Mouse (Mus musculus) spleen, adult 2 months (tissue): ENCODE data around the gene Noa1. TPM values are rescaled to one million over a fixed set of nuclear protein-coding genes. Genes with fewer than 3 reads are reported as not detected.

Source experiments
- DNase-seq, 2 experiments: peaks; one replicate each; pipeline versions ENCODE4 v3.0.0 to v3.0.0-alpha.2; 2012 to 2021; ENCODE audit warnings: low spot score in 2 of 2, low read depth in 1 of 2
- H3K27ac ChIP-seq: fragments of 200-500 bp; 2 replicates; pipeline ENCODE4 v1.5.1; 2012; ENCODE audit warnings: low read length, inconsistent platforms; ENCODE audit not compliant: insufficient read depth
- H3K27me3 ChIP-seq: fragments of 200-500 bp; 2 replicates; pipeline ENCODE4 v1.6.1; 2012; ENCODE audit warnings: mild to moderate bottlenecking, moderate library complexity, low read length, inconsistent platforms; ENCODE audit not compliant: control insufficient read depth, insufficient read depth
- H3K36me3 ChIP-seq: fragments of 200-500 bp; 2 replicates; pipeline ENCODE4 v1.6.1; 2012; ENCODE audit warnings: mild to moderate bottlenecking, low read length, inconsistent platforms; ENCODE audit not compliant: control insufficient read depth, insufficient read depth
- H3K4me1 ChIP-seq: fragments of 200-500 bp; 2 replicates; pipeline ENCODE4 v1.6.1; 2011; ENCODE audit warnings: inconsistent platforms; ENCODE audit not compliant: control insufficient read depth, insufficient read depth, insufficient read length
- H3K4me3 ChIP-seq: fragments of 200-500 bp; 2 replicates; pipeline ENCODE4 v1.5.1; 2011; ENCODE audit warnings: mild to moderate bottlenecking, inconsistent platforms; ENCODE audit not compliant: insufficient read depth, insufficient read length; ENCODE audit errors: extremely low read depth
- CTCF ChIP-seq: fragments of 200-500 bp; IDR thresholded peaks from 2 replicates; pipeline ENCODE4 v1.5.1; 2011; ENCODE audit warnings: mild to moderate bottlenecking, inconsistent platforms; ENCODE audit not compliant: insufficient read depth, insufficient read length, insufficient replicate concordance; ENCODE audit errors: extremely low read depth
- POLR2A ChIP-seq: fragments of 200-500 bp; IDR thresholded peaks from 2 replicates; pipeline ENCODE4 v1.6.1; 2011; ENCODE audit warnings: low read depth, low read length, inconsistent platforms
- WGBS: fragments of 180-500 bp; shearing (Covaris S2); methylation state at CpG from one replicate; pipeline ENCODE4 v1.1.7; 2018; 5-methylcytosine and 5-hydroxymethylcytosine counted together
- polyA plus RNA-seq: library from polyadenylated mRNA; depleted of rRNA; stranded (reverse); fragments of >200 nt; gene quantifications from 2 replicates; pipeline ENCODE4 v1.2.3, GENCODE M21; 2012

The Noa1 gene
- polyA plus RNA-seq, 1 experiment: 14.1 TPM

DNA sequence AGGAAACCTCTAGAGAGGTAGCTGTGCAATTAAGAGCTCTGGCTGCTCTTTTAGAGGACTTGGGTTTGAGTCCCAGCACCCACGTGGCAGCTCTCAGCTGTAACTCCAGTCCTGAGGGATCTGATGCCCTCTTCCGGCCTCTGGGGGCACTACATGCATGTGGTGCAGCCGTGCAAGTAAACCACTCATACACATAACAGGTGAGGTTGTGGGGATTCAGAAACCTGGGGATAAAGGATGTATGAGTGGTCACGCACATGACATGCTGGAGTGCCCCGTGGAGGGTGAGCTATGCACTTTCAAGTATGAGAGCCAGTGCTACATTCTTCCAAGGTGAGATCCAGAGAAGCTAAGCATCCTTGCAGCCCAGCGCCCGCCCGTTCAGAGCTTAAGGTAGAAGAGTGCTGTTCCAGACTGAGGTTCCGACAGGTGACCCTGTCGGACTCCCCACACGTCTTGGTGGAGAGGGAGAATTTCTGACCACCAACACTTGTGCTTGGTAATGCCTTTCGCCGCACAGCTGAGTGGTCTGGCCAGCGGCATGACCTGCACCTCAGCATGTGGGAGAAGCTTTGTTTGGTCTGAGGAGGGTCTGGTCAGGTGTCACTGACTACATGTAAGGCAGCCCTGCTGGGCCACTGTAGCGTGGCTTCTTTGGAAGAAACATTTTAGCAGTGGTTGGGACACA, 40.2 kb upstream of the Noa1 start:
- Histone ChIP-seq H3K4me1 (peaks cover 2% of the 10 kb centered on the region; the same call in 1 of the 2 replicates), H3K27ac (no peak overlapping the region), H3K27me3 (no peaks in the 10 kb centered on the region), H3K36me3 (peaks cover 31% of the 10 kb centered on the region), H3K4me3 (no peak overlapping the region)
- WGBS: 95% methylated on average over 15 of the region's 15 CpGs
- DNase-seq: no peak
- TF ChIP-seq CTCF (no peak), POLR2A (no peak)

DNA sequence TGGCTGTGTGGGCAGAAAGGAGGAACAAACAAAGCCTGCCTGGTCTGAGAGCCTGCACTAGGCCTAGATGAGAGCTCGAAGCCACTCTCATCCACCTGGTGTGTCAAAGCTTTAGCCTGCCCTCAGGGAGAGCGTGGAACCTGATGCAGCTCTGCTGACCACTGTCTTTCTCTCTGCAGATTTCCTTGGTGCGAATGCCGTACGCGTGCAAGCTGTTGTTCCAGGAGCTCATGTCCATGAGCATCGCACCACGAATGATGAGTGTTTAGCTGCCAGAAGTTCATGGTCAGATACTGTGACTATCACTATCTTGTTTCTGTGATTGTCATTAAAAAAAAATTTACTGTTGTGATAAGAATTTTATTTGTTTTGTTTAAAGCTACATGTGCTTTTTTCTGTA, 39.0 kb upstream of the Noa1 start:
- peaks cover 37% of the 10 kb centered on the region for H3K36me3 ChIP-seq

DNA sequence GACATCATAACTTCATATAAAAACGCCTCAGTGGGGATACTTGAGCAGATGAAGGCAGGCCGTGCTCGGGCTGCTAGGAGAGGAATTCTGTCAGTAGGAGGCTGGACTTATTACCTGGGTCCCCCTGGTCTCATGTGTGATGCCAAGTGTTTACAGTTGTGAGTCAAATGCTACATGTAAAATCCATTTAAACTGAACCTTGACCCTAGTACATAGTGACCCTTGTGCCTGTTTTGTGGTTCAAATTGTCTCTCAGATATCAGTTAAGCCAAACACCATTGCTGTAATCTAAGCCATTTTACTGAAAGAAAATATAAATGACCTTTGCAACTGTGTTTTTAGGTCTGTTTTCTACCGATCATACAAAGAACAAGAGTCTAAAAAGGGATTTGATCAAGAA, 30.1 kb upstream of the Noa1 start:
- DNase-seq: no peak
- Histone ChIP-seq H3K27me3 (no peaks in the 10 kb centered on the region), H3K4me1 (no peaks in the 10 kb centered on the region), H3K36me3 (peaks cover 50% of the 10 kb centered on the region), H3K27ac (no peak overlapping the region), H3K4me3 (no peak overlapping the region)
- TF ChIP-seq CTCF (no peak), POLR2A (no peak)
- WGBS: 94% methylated on average over 4 of the region's 4 CpGs

More for the DNA sequence above, 39.0 kb upstream of the Noa1 start:
- Histone ChIP-seq H3K4me3 (no peak overlapping the region), H3K27ac (no peak overlapping the region), H3K27me3 (no peaks in the 10 kb centered on the region), H3K4me1 (peaks cover 2% of the 10 kb centered on the region; the same call in 1 of the 2 replicates)
- WGBS: 95% methylated on average over 8 of the region's 8 CpGs
- no peak for DNase-seq
- TF ChIP-seq POLR2A: no peak
- no peak for TF ChIP-seq CTCF

DNA sequence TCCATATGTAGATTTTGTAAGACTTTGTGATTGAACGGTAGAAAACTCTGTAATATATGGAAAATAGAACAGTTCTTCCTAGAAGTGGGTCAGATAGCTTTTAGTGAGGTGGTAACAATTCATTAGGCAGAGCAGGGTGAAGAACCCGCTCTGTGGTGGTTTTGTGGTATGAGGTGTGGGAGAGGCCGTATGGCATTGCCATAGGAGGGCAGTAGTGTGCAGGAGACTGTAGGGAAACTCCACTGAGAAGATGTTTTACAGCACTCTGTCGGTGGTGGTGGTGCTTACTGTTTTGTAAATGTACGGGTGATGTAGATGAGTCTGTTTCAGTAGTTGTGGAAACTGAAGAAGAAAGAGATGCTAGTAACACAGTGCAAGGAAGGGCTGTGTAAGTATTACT, 20.3 kb upstream of the Noa1 start:
- Histone ChIP-seq H3K27me3 (no peaks in the 10 kb centered on the region), H3K27ac (no peak overlapping the region), H3K4me3 (no peak overlapping the region), H3K36me3 (peaks cover 46% of the 10 kb centered on the region), H3K4me1 (no peaks in the 10 kb centered on the region)
- WGBS: 67% methylated on average over 5 of the region's 5 CpGs
- TF ChIP-seq POLR2A (no peak), CTCF (no peak)
- no peak for DNase-seq

DNA sequence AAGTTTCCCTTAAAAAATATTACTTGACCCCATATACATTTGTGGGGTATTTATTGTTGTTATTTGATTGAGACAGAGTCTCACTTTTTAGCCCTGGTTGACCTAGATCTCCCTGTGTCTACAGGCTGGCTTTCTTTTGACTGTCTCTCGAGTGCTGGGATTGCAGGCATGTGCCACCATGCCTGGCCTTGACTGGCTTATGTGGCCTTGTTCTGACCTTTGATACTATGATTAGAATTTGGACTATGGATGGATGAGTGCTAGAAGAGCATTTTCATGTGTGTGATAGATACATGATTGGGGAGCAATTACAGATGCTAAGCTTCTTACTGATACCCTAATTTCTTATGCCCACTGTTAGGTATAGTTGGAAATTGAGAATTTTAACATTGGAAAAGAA, 15.1 kb upstream of the Noa1 start:
- no peak overlapping the region for H3K27ac ChIP-seq
- no peaks in the 10 kb centered on the region for H3K4me1 ChIP-seq
- no peaks in the 10 kb centered on the region for H3K27me3 ChIP-seq
- peaks cover 64% of the 10 kb centered on the region for H3K36me3 ChIP-seq
- 95% methylated on average over 1 of the region's 1 CpGs for WGBS
- no peak for DNase-seq
- H3K4me3 ChIP-seq: no peak overlapping the region
- TF ChIP-seq POLR2A: no peak
- no peak for TF ChIP-seq CTCF

DNA sequence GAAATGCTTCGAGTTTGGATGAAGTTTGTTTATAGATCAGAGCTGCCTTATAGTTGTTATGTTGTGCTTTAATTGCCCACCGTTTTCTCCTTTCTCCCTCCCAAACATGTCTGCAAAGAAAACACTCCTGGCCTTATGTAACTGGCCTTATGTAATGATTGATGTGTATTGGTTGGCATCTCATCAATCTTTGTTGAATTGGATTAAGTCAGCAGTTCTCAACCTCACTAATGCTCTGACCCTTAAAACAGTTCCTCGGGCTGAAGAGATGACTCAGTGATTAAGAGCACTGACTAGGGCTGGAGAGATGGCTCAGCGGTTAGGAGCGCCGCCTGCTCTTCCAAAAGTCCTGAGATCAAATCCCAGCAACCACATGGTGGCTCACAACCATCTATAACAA, 5.1 kb upstream of the Noa1 start:
- DNase-seq: no peak
- Histone ChIP-seq H3K4me1 (no peaks in the 10 kb centered on the region; the same call in 1 of the 2 replicates), H3K27me3 (no peaks in the 10 kb centered on the region), H3K36me3 (peaks cover 18% of the 10 kb centered on the region), H3K4me3 (no peak overlapping the region), H3K27ac (no peak overlapping the region)
- WGBS: 92% methylated on average over 6 of the region's 6 CpGs
- TF ChIP-seq POLR2A (no peak), CTCF (no peak)

DNA sequence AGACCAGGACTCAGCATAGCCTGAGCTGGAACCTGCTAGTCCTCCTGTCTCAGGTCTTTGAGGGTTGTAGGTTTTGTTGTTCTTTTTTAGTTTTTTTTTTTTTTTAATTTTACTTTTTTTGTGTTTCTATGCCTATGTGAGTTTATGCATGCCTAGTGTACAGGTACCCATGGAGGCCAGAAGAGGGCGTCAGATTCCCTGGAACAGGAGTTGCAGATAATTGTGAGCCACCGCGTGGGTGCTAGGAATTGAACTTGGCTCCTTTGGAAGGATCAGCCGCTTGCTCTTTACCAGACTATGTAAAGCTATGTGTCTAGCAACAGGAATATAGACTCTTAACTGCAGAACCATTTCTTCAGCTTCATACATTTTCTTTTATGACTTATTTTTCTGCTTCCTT, 4.3 kb upstream of the Noa1 start:
- Histone ChIP-seq H3K4me3 (no peak overlapping the region), H3K27ac (no peak overlapping the region), H3K36me3 (peaks cover 15% of the 10 kb centered on the region), H3K27me3 (no peaks in the 10 kb centered on the region), H3K4me1 (peaks cover 2% of the 10 kb centered on the region; the same call in 1 of the 2 replicates)
- no peak for DNase-seq
- no peak for TF ChIP-seq CTCF
- TF ChIP-seq POLR2A: no peak
- WGBS: over 99% methylated on average over 4 of the region's 4 CpGs
